Mouse (Mus musculus) forebrain, embryonic 15.5 days (tissue): Measurements from ENCODE around the gene Eif3c. TPM values are rescaled to one million over a fixed set of nuclear protein-coding genes. Genes with fewer than 3 reads are reported as not detected.

ENCODE experiments used
- ATAC-seq: fragments of 200-750 bp; cut with Nextera tagmentation; replicated peaks from 2 replicates; pipeline ENCODE4 v1.8.0; 2017; ENCODE audit warnings: mild to moderate bottlenecking, moderate TSS enrichment, moderate library complexity
- H3K27ac ChIP-seq: fragments of 300-500 bp; sonication (generic); replicated peaks from 2 replicates; pipeline ENCODE4 v1.5.1; 2015; ENCODE audit warnings: mild to moderate bottlenecking, inconsistent platforms
- H3K27me3 ChIP-seq: fragments of 300-500 bp; sonication (generic); 2 replicates; pipeline ENCODE4 v1.6.1; 2015; ENCODE audit warnings: inconsistent platforms
- H3K36me3 ChIP-seq: fragments of 300-500 bp; sonication (generic); 2 replicates; pipeline ENCODE4 v1.6.1; 2015; ENCODE audit warnings: mild to moderate bottlenecking, inconsistent platforms
- H3K4me1 ChIP-seq: fragments of 300-500 bp; sonication (generic); 2 replicates; pipeline ENCODE4 v1.6.1; 2015; ENCODE audit warnings: inconsistent platforms
- H3K4me2 ChIP-seq: fragments of 300-500 bp; sonication (generic); replicated peaks from 2 replicates; pipeline ENCODE4 v1.6.1; 2015; ENCODE audit warnings: mild to moderate bottlenecking, inconsistent platforms
- H3K4me3 ChIP-seq: fragments of 300-500 bp; sonication (generic); 2 replicates; pipeline ENCODE4 v1.5.1; 2015; ENCODE audit warnings: mild to moderate bottlenecking, inconsistent platforms
- H3K9ac ChIP-seq: fragments of 300-500 bp; sonication (generic); replicated peaks from 2 replicates; pipeline ENCODE4 v1.6.1; 2015; ENCODE audit warnings: mild to moderate bottlenecking, inconsistent platforms
- H3K9me3 ChIP-seq: fragments of 300-500 bp; sonication (generic); 2 replicates; pipeline ENCODE4 v1.6.1; 2016; ENCODE audit warnings: inconsistent platforms
- WGBS: fragments of 180-500 bp; shearing (Covaris S2); methylation state at CpG from one replicate; pipeline ENCODE4 v1.1.7; 2015; ENCODE audit warnings: mixed read lengths; 5-methylcytosine and 5-hydroxymethylcytosine counted together
- microRNA-seq: library from miRNA; unstranded; fragments of <30 nt; microRNA quantifications from one replicate; pipeline ENCODE4, GENCODE M21; 2016
- polyA plus RNA-seq: library from polyadenylated mRNA; unstranded; fragments of >200 nt; fragmentation: Nextera tagmentation; extraction: Ambion mirVana; gene quantifications from 2 replicates; pipeline ENCODE4 v1.2.1, GENCODE M21; 2015

Eif3c gene
- polyA plus RNA-seq, 1 experiment from 2014 or later, result 196 TPM

DNA sequence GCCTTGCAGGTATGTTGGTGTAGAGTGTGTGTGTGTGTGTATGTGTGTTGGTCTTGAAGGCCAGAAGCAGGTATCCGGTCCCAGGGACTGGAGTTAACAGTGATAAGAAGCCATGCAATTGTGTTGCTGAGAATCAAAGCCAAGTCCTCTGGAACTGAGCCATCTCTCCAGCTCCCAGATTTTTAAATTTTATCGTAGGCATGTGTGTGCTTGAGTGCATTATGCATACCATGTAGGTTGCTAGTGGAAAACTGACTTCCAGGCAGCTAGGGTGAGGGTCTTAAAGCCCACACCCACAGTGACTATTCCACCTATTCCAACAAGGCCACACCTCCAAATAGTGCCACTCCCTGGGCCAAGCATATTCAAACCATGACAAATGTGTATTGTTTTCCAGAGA, 61.3 kb downstream of the Eif3c start:
- Histone ChIP-seq H3K27me3 (no peaks in the 10 kb centered on the region), H3K9me3 (no peaks in the 10 kb centered on the region), H3K4me2 (no peak overlapping the region), H3K27ac (no peak overlapping the region), H3K9ac (no peak overlapping the region), H3K36me3 (peaks cover 12% of the 10 kb centered on the region), H3K4me1 (peaks cover 22% of the 10 kb centered on the region), H3K4me3 (no peak overlapping the region)
- WGBS, result 68% methylated on average over 2 of the region's 2 CpGs
- ATAC-seq, result no peak

- peak within 1 kb of the TSS; percentile 98 for H3K27ac ChIP-seq
- peak within 1 kb of the TSS; percentile 89 for H3K4me3 ChIP-seq
- 1% methylated on average over 61 of the region's 72 CpGs for WGBS
- peak within 1 kb of the TSS; percentile 71 for H3K4me2 ChIP-seq
- peak; percentile 86 for ATAC-seq
- H3K4me1 ChIP-seq, result peaks cover 22% of the 10 kb centered on the region
- no peaks in the 10 kb centered on the region for H3K9me3 ChIP-seq
- H3K36me3 ChIP-seq, result peaks cover 28% of the 10 kb centered on the region
- no peaks in the 10 kb centered on the region for H3K27me3 ChIP-seq
- peak within 1 kb of the TSS; percentile 98 for H3K9ac ChIP-seq
Measured at GRCm38 (mm10) chr7:126503273-126503878, 62.8 kb downstream of the Eif3c start, which contains the start of gene Atxn2l. Gene Atxn2l, minus strand, starts transcription at chr7:126503437.

DNA sequence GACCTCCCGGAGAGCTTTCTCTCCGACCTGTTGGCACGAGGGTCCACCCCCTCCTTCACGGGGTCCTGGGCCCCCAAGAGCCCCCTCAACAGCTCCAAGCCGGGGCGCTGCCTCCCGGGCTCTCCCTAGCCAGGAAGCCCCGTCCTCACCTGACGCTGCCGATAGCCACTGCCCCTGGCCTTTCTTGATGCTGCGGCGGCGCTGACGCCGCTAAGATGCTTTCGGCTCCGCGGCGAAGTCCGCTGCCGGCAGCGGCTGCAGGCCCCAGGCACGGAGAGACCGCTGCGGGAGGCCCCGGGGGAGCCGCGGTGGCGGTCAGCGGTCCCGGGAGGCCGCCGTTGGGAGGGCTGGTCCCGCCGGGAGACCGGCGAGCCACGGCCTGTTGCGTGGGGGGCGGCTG, 63.5 kb downstream of the Eif3c start:
- no peaks in the 10 kb centered on the region for H3K9me3 ChIP-seq
- H3K36me3 ChIP-seq, result peaks cover 34% of the 10 kb centered on the region
- H3K4me2 ChIP-seq, result peak overlapping the region; percentile 71
- H3K27ac ChIP-seq, result peak overlapping the region; percentile 98
- H3K27me3 ChIP-seq, result no peaks in the 10 kb centered on the region
- H3K9ac ChIP-seq, result peak overlapping the region; percentile 98
- no peak; the same call in 1 of the 2 replicates for ATAC-seq
- H3K4me1 ChIP-seq, result peaks cover 22% of the 10 kb centered on the region
- under 1% methylated on average over 40 of the region's 40 CpGs for WGBS
- H3K4me3 ChIP-seq, result peak overlapping the region; percentile 89

- H3K4me1 ChIP-seq, result peaks cover 22% of the 10 kb centered on the region
- peak overlapping the region; percentile 71 for H3K4me2 ChIP-seq
- peak overlapping the region; percentile 98 for H3K27ac ChIP-seq
- peak overlapping the region; percentile 89 for H3K4me3 ChIP-seq
- ATAC-seq, result peak; percentile 90
- under 1% methylated on average over 46 of the region's 57 CpGs for WGBS
- no peaks in the 10 kb centered on the region for H3K9me3 ChIP-seq
- peak overlapping the region; percentile 98 for H3K9ac ChIP-seq
- H3K27me3 ChIP-seq, result no peaks in the 10 kb centered on the region
- peaks cover 40% of the 10 kb centered on the region for H3K36me3 ChIP-seq
Measured at GRCm38 (mm10) chr7:126502023-126502741, 64.0 kb downstream of the Eif3c start.

DNA sequence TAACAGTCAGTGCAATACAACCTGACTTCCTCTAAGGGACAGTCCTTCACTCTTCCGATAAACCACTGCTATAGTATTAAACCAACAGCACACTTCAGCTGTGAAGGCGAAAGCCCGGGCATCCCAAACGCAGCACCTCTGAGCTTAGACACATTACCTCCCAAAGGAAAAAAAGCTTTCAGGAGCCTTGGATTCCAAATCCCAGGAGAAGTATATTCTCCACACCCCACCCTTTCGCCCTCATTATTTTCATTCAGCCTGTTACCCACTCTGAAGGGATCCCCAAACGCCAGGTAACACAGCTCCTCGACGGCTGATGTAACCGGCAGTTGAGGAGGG, 64.6 kb downstream of the Eif3c start:
- Histone ChIP-seq H3K27ac (peak overlapping the region; percentile 98), H3K4me1 (peaks cover 22% of the 10 kb centered on the region), H3K4me3 (peak overlapping the region; percentile 89), H3K27me3 (no peaks in the 10 kb centered on the region), H3K4me2 (peak overlapping the region; percentile 71), H3K9ac (peak overlapping the region; percentile 98), H3K9me3 (no peaks in the 10 kb centered on the region), H3K36me3 (peaks cover 45% of the 10 kb centered on the region)
- WGBS, result 2% methylated on average over 9 of the region's 9 CpGs
- ATAC-seq, result peak; percentile 0; the same call in 1 of the 2 replicates

- Histone ChIP-seq H3K9ac (no peak overlapping the region), H3K4me1 (peaks cover 22% of the 10 kb centered on the region), H3K27me3 (no peaks in the 10 kb centered on the region), H3K4me2 (no peak overlapping the region), H3K9me3 (no peaks in the 10 kb centered on the region), H3K4me3 (no peak overlapping the region), H3K27ac (no peak overlapping the region), H3K36me3 (peaks cover 67% of the 10 kb centered on the region)
- 92% methylated on average over 7 of the region's 7 CpGs for WGBS
- no peak for ATAC-seq
Measured at GRCm38 (mm10) chr7:126499416-126499815, 66.8 kb downstream of the Eif3c start.

- no peak for ATAC-seq
- Histone ChIP-seq H3K4me3 (no peak overlapping the region), H3K4me1 (peaks cover 16% of the 10 kb centered on the region), H3K27me3 (no peaks in the 10 kb centered on the region), H3K27ac (no peak overlapping the region), H3K36me3 (peaks cover 82% of the 10 kb centered on the region), H3K4me2 (no peak overlapping the region), H3K9me3 (no peaks in the 10 kb centered on the region), H3K9ac (no peak overlapping the region)
- WGBS, result 89% methylated on average over 12 of the region's 12 CpGs
Measured at GRCm38 (mm10) chr7:126497966-126498365, 68.2 kb downstream of the Eif3c start.

GRCm38 (mm10) chr7:126496475-126496874, 69.7 kb downstream of the Eif3c start:
- 91% methylated on average over 5 of the region's 5 CpGs for WGBS
- H3K27me3 ChIP-seq, result no peaks in the 10 kb centered on the region
- no peak overlapping the region for H3K27ac ChIP-seq
- ATAC-seq, result no peak
- no peak overlapping the region for H3K4me2 ChIP-seq
- H3K36me3 ChIP-seq, result peaks cover 95% of the 10 kb centered on the region
- no peaks in the 10 kb centered on the region for H3K9me3 ChIP-seq
- no peak overlapping the region for H3K9ac ChIP-seq
- peaks cover 14% of the 10 kb centered on the region for H3K4me1 ChIP-seq
- no peak overlapping the region for H3K4me3 ChIP-seq

Small RNAs within 50 kb of the gene (microRNA-seq; reads per million reads assigned to microRNA genes)
- gene Mir7059, result not detected

Other genes with a start within 250 kb of the Eif3c start
- gene Lat, start 196.8 kb downstream of the Eif3c start, polyA plus RNA-seq, result 0.67 and 1.1 TPM in 2 replicates
- gene Spns1, start 189.0 kb downstream of the Eif3c start, polyA plus RNA-seq, result 72.9 and 75.8 TPM in 2 replicates
- gene Nfatc2ip, start 169.7 kb downstream of the Eif3c start, polyA plus RNA-seq, result 2.6 and 3.0 TPM in 2 replicates
- gene Cd19, start 151.5 kb downstream of the Eif3c start, polyA plus RNA-seq, result not detected in 2 replicates
- gene Rabep2, start 137.7 kb downstream of the Eif3c start, polyA plus RNA-seq, result 23.6 and 26.9 TPM in 2 replicates
- 0.20 and 0.37 TPM in 2 replicates for gene Atp2a1, start 103.3 kb downstream of the Eif3c start, polyA plus RNA-seq
- gene Sh2b1, start 91.0 kb downstream of the Eif3c start, polyA plus RNA-seq, result 69.1 and 72.7 TPM in 2 replicates
- 127 and 130 TPM in 2 replicates for gene Tufm, start 79.0 kb downstream of the Eif3c start, polyA plus RNA-seq
- 65.2 and 69.0 TPM in 2 replicates for gene Atxn2l, start 63.0 kb downstream of the Eif3c start, polyA plus RNA-seq
- gene Apobr, start 18.5 kb upstream of the Eif3c start, polyA plus RNA-seq, result 0.25 and 0.32 TPM in 2 replicates
- gene Cln3, start 19.4 kb upstream of the Eif3c start, polyA plus RNA-seq, result 31.7 and 34.3 TPM in 2 replicates
- gene Il27, start 28.5 kb upstream of the Eif3c start, polyA plus RNA-seq, result not detected in 2 replicates
- 4.9 and 5.9 TPM in 2 replicates for gene Nupr1, start 64.5 kb upstream of the Eif3c start, polyA plus RNA-seq
- 54.7 and 55.4 TPM in 2 replicates for gene Sgf29, start 82.9 kb upstream of the Eif3c start, polyA plus RNA-seq
- gene Sult1a1, start 110.0 kb upstream of the Eif3c start, polyA plus RNA-seq, result 2.8 TPM in 2 replicates
- gene Bola2, start 129.0 kb upstream of the Eif3c start, polyA plus RNA-seq, result 141 and 158 TPM in 2 replicates
- gene Slx1b, start 129.4 kb upstream of the Eif3c start, polyA plus RNA-seq, result 17.5 and 18.0 TPM in 2 replicates
- 99.8 and 108 TPM in 2 replicates for gene Coro1a, start 141.4 kb upstream of the Eif3c start, polyA plus RNA-seq
- 101 and 102 TPM in 2 replicates for gene Mapk3, start 193.2 kb upstream of the Eif3c start, polyA plus RNA-seq
- gene Gdpd3, start 199.9 kb upstream of the Eif3c start, polyA plus RNA-seq, result 1.5 and 1.7 TPM in 2 replicates
- gene Ypel3, start 210.5 kb upstream of the Eif3c start, polyA plus RNA-seq, result 207 and 213 TPM in 2 replicates
- 0.41 and 0.65 TPM in 2 replicates for gene Tbx6, start 215.1 kb upstream of the Eif3c start, polyA plus RNA-seq
- gene Ppp4c, start 226.1 kb upstream of the Eif3c start, polyA plus RNA-seq, result 215 TPM in 2 replicates
- 35.1 and 38.1 TPM in 2 replicates for gene Fam57b, start 231.3 kb upstream of the Eif3c start, polyA plus RNA-seq